Mouse (Mus musculus): Measurements from ENCODE around the gene Tmem210. TPM values are rescaled to one million over a fixed set of nuclear protein-coding genes. Genes with fewer than 3 reads are reported as not detected.
A peak's percentile ranks its signal among the peaks of the same experiment; 100 is the strongest.

The Tmem210 gene
- polyA plus RNA-seq, 1 experiment, result not detected

DNA sequence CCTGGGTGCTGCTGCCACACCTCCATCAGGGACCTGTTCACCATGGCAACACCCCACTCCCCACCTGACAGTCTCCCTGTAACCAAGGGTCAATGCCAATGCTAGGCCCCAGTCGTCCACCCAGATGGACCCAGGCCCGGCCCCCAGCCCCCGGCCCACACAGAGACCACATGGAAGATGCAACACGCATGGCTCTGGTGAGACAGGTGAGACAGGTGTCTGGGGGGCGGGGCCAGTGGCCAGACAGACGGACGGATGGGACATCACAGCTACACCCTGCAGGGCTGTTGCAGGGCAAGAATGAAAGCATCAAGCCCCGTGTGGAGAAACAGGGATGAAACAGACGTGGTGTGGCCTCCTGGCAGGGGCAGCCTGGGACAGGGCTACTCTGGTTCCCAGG is 5.8 kb downstream of the Tmem210 start:
- 82% methylated on average over 9 of the region's 9 CpGs for WGBS
- no peaks in the 10 kb centered on the region; the same call in 1 of the 2 replicates for H3K27me3 ChIP-seq (replicated peaks; ENCODE audit: control insufficient read depth, insufficient read depth, low read length)

GRCm38 (mm10) chr2:25297093-25297492 is 9.1 kb downstream of the Tmem210 start:
- no peaks in the 10 kb centered on the region for H3K4me1 ChIP-seq (ENCODE audit: control insufficient read depth, insufficient read depth, low read length)
- no peaks in the 10 kb centered on the region; the same call in 1 of the 2 replicates for H3K27me3 ChIP-seq (replicated peaks; ENCODE audit: control insufficient read depth, insufficient read depth, low read length)
- H3K4me3 ChIP-seq (ENCODE audit: insufficient read depth, low read depth, low read length), result no peak overlapping the region
- no peak overlapping the region for H3K27ac ChIP-seq (ENCODE audit: insufficient read depth, low read depth, low read length)
- 69% methylated on average over 8 of the region's 8 CpGs for whole genome bisulfite sequencing
- H3K36me3 ChIP-seq (ENCODE audit: control insufficient read depth, insufficient read depth, low read length), result no peaks in the 10 kb centered on the region
- no peak for DNase-seq
- TF ChIP-seq CTCF (conservative IDR thresholded peaks at IDR 0.05; ENCODE audit: insufficient read depth, insufficient read length, low read depth, low read length) (no peak), POLR2A (IDR thresholded peaks at IDR 0.05; ENCODE audit: low read depth, low read length) (no peak)

More for the DNA sequence above, 5.8 kb downstream of the Tmem210 start:
- Histone ChIP-seq H3K36me3 (ENCODE audit: control insufficient read depth, insufficient read depth, low read length) (no peaks in the 10 kb centered on the region), H3K4me1 (ENCODE audit: control insufficient read depth, insufficient read depth, low read length) (no peaks in the 10 kb centered on the region), H3K27ac (ENCODE audit: insufficient read depth, low read depth, low read length) (no peak overlapping the region), H3K4me3 (ENCODE audit: insufficient read depth, low read depth, low read length) (no peak overlapping the region)
- no peak for DNase-seq
- TF ChIP-seq POLR2A (IDR thresholded peaks at IDR 0.05; ENCODE audit: low read depth, low read length), result no peak
- no peak for TF ChIP-seq CTCF (conservative IDR thresholded peaks at IDR 0.05; ENCODE audit: insufficient read depth, insufficient read length, low read depth, low read length)

GRCm38 (mm10) chr2:25298046-25298445 is 10.1 kb downstream of the Tmem210 start:
- no peak for TF ChIP-seq CTCF (conservative IDR thresholded peaks at IDR 0.05; ENCODE audit: insufficient read depth, insufficient read length, low read depth, low read length)
- TF ChIP-seq POLR2A (IDR thresholded peaks at IDR 0.05; ENCODE audit: low read depth, low read length), result no peak
- H3K4me3 ChIP-seq (ENCODE audit: insufficient read depth, low read depth, low read length), result no peak overlapping the region
- H3K27ac ChIP-seq (ENCODE audit: insufficient read depth, low read depth, low read length), result no peak overlapping the region
- no peak for DNase-seq
- H3K36me3 ChIP-seq (ENCODE audit: control insufficient read depth, insufficient read depth, low read length), result no peaks in the 10 kb centered on the region
- H3K4me1 ChIP-seq (ENCODE audit: control insufficient read depth, insufficient read depth, low read length), result no peaks in the 10 kb centered on the region
- H3K27me3 ChIP-seq (replicated peaks; ENCODE audit: control insufficient read depth, insufficient read depth, low read length), result no peaks in the 10 kb centered on the region
- WGBS, result 72% methylated on average over 10 of the region's 10 CpGs

DNA sequence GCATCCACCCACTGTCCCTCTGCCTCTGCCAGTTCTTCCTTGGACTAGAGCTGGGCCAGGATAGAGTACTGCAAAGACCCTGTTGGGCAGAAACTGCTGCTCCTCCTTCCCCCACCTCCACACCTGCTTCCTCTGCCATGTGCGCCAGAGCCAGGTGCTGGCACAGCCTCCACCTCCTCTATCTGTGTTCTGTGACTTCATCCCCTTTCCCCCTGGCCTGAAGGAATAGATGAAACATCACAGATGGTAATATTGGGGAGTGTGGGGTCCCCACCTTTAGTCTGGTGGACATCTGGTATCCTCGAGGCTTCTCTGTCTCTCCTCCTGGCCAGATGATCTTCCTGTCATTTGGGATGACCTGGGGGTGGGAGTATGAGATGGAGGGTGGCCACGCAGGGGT is 15.5 kb downstream of the Tmem210 start:
- Histone ChIP-seq H3K4me3 (ENCODE audit: insufficient read depth, low read depth, low read length) (no peak overlapping the region), H3K27ac (ENCODE audit: insufficient read depth, low read depth, low read length) (no peak overlapping the region), H3K4me1 (ENCODE audit: control insufficient read depth, insufficient read depth, low read length) (no peaks in the 10 kb centered on the region), H3K36me3 (ENCODE audit: control insufficient read depth, insufficient read depth, low read length) (no peaks in the 10 kb centered on the region), H3K27me3 (replicated peaks; ENCODE audit: control insufficient read depth, insufficient read depth, low read length) (no peaks in the 10 kb centered on the region)
- TF ChIP-seq CTCF (conservative IDR thresholded peaks at IDR 0.05; ENCODE audit: insufficient read depth, insufficient read length, low read depth, low read length) (no peak), POLR2A (IDR thresholded peaks at IDR 0.05; ENCODE audit: low read depth, low read length) (no peak)
- no peak for DNase-seq
- 62% methylated on average over 3 of the region's 3 CpGs for WGBS

DNA sequence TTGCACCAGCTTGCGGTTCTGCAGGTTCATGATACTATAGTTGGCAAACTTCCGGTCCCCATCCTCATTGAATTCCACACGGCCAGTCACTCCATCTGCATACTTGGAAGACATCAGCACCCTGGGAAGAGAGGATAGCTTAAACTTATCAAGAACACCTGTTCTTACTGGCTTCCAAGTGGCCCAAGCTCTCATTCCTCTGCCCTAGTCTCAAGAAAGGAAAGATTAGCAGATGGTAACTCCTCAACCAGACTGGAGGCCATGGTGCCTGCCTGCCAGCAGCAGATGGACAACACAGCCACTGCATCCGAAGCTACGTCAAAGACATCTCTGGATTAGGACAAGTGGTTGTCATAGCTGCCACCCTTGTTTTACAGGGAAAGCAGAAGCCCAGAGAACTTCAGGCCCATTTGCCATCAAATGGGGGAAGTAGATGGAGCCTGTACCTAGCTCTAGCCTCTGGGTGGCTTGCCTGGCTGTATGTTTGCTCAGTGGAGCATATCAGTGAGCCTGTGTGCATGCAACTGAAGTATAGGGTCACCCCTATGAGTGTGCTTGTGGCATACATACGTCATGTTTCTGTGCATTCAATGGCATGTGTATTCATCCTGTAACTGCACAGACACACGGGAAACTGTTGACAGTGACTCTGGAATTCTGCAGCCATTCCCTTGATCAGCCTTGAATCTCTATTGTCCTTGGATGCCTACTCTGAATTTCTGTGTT is 16.1 kb downstream of the Tmem210 start:
- no peak overlapping the region for H3K4me3 ChIP-seq (ENCODE audit: insufficient read depth, low read depth, low read length)
- no peak for DNase-seq
- no peaks in the 10 kb centered on the region for H3K27me3 ChIP-seq (replicated peaks; ENCODE audit: control insufficient read depth, insufficient read depth, low read length)
- WGBS, result 68% methylated on average over 7 of the region's 7 CpGs
- TF ChIP-seq CTCF (conservative IDR thresholded peaks at IDR 0.05; ENCODE audit: insufficient read depth, insufficient read length, low read depth, low read length) (no peak), POLR2A (IDR thresholded peaks at IDR 0.05; ENCODE audit: low read depth, low read length) (no peak)
- H3K27ac ChIP-seq (ENCODE audit: insufficient read depth, low read depth, low read length), result no peak overlapping the region
- no peaks in the 10 kb centered on the region for H3K4me1 ChIP-seq (ENCODE audit: control insufficient read depth, insufficient read depth, low read length)
- no peaks in the 10 kb centered on the region for H3K36me3 ChIP-seq (ENCODE audit: control insufficient read depth, insufficient read depth, low read length)

DNA sequence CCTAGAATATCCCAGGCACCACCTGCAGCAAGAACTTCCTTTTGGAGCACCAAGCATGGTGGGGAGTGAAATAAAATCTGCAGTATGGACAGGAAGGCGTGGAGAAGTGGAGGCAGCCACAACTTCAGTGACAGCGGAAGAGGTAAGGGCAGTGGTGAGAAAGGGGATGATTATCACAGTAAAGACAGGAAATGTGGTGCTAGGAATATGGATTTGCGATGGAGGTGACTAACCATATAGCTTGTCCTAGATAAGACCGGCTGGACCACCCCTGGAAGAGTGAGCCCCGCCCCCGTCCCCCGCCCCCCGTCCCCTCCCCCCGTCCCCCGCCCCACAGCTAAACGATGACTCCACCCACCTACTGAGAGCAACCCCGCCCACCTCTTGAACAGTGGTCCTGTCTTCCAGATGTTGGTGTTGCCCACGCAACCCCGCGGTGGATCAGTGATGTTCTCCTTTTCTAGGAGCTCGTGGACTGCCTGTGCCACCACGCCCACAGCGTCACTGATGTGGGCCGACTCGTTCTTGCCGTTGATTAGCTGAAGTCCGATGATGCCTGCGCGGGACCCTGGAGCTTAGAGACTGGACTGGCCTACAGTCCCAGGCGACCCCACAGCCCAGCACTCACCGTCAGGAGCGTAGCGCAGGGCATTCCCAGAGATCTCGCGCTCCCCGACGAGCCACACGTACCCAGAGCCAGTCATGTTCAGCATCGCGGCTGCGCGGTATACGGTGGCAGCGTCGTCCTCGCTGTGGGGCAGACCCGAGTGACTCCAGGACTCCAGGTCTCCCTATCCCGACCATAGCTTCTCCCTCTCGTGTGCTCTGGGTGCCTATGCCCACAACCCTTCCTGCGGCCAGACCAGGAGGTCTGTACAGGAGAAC is 17.0 kb downstream of the Tmem210 start:
- H3K36me3 ChIP-seq (ENCODE audit: control insufficient read depth, insufficient read depth, low read length), result no peaks in the 10 kb centered on the region
- H3K4me1 ChIP-seq (ENCODE audit: control insufficient read depth, insufficient read depth, low read length), result no peaks in the 10 kb centered on the region
- WGBS, result 2% methylated on average over 45 of the region's 45 CpGs
- H3K4me3 ChIP-seq (ENCODE audit: insufficient read depth, low read depth, low read length), result peak overlapping the region; percentile 42; the same call in 1 of the 2 replicates
- no peak overlapping the region for H3K27ac ChIP-seq (ENCODE audit: insufficient read depth, low read depth, low read length)
- no peak for TF ChIP-seq POLR2A (IDR thresholded peaks at IDR 0.05; ENCODE audit: low read depth, low read length)
- TF ChIP-seq CTCF (conservative IDR thresholded peaks at IDR 0.05; ENCODE audit: insufficient read depth, insufficient read length, low read depth, low read length), result no peak
- no peaks in the 10 kb centered on the region for H3K27me3 ChIP-seq (replicated peaks; ENCODE audit: control insufficient read depth, insufficient read depth, low read length)
- DNase-seq, result no peak
